In the genomic region with DNA sequence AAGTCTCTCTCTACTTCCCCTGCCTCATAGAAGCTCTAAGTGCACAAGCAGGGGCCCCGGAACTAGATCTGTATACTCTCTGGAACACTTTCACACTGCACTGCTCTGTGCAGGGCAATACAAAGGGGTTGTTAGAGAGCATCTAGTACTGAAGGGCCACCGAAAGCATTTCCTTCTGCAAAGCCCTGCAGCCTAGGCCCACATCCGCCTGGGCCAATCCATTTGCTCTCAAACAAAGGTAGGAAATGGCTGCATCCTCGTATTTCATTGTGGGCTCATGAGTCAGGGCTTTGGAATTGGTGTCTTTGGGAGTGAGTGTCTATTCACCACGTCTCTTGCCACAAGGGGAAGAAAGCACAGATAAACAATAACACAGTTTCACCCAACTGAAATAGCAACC, we compare ENCODE assay signal across 9 mouse cellular contexts.
DNase-seq lines count a peak whose midpoint lies in the region; ATAC-seq and TF ChIP-seq lines count a peak whose summit lies in the region.
"Had no signal": no experiment of that assay in that cellular context is flagged by ENCODE, and none has a peak within 500 bp of the region (broad histone marks: within the 10 kb centered on the region; RNA-seq: fewer than 3 reads in every experiment).

No protein-coding gene starts in this region.

- ATAC-seq in liver, embryonic 16.5 days (ENCODE audit: low read depth) = peak; percentile 35; the same call in 1 of the 2 replicates

- no peak overlapping the region for H3K4me3 ChIP-seq in liver, embryonic 16.5 days (ENCODE audit: low read depth, low read length)
- H3K4me3 ChIP-seq in cerebellum, adult 2 months (replicated peaks; ENCODE audit: insufficient read depth, low read depth, low read length) = no peak overlapping the region

- DNase-seq in gastrocnemius, adult 18-20 months (ENCODE audit: low spot score) = peak; percentile 43
- DNase-seq in gastrocnemius, postnatal 10 days = no peak
- peak; percentile 8 for DNase-seq in adrenal gland, postnatal 25 days
- DNase-seq in heart, postnatal 14 days = peak; percentile 49 to 57
- no peak for DNase-seq in cerebellum, adult 2 months
- no peak for DNase-seq in frontal cortex, postnatal 14 days (ENCODE audit: low spot score in 2 of 2)
- DNase-seq in layer of hippocampus, postnatal 14 days (ENCODE audit: low spot score in 2 of 2) = no peak

- WGBS in liver, embryonic 16.5 days (ENCODE audit: insufficient replicate concordance) = 38% methylated on average over 5 of the region's 5 CpGs
- WGBS in cerebellum, adult 2 months = 56% methylated on average over 5 of the region's 5 CpGs

- no peak overlapping the region for H3K9ac ChIP-seq in liver, embryonic 16.5 days (ENCODE audit: low read depth, low read length)

- H3K27me3 ChIP-seq in liver, embryonic 16.5 days (ENCODE audit: control insufficient read depth, insufficient read depth, low read depth, low read length) = no peaks in the 10 kb centered on the region
- H3K27me3 ChIP-seq in cerebellum, adult 2 months (ENCODE audit: control insufficient read depth, insufficient read depth, low read length) = no peaks in the 10 kb centered on the region
- H3K27me3 ChIP-seq: CH12.LX had no signal

- TF ChIP-seq POLR2A in cerebellum, adult 2 months (IDR thresholded peaks at IDR 0.05; ENCODE audit: borderline replicate concordance, insufficient read depth, low read length) = no peak

- intact Hi-C loops in heart, postnatal 14 days (cut with DNase I) = no loop called here

- no peak overlapping the region for H3K27ac ChIP-seq in liver, embryonic 16.5 days (ENCODE audit: low read length)
- H3K27ac ChIP-seq in cerebellum, adult 2 months (ENCODE audit: insufficient read depth, low read length) = no peak overlapping the region

- TF ChIP-seq CTCF in cerebellum, adult 2 months (IDR thresholded peaks at IDR 0.05; ENCODE audit: borderline replicate concordance, insufficient read depth, low read depth, low read length) = no peak

- no peaks in the 10 kb centered on the region for H3K9me3 ChIP-seq in liver, embryonic 16.5 days (replicated peaks; ENCODE audit: control insufficient read depth, low read length)

- no peaks in the 10 kb centered on the region; the same call in none of the 2 replicates for H3K4me1 ChIP-seq in liver, embryonic 16.5 days (ENCODE audit: control insufficient read depth, low read depth, low read length)
- peaks cover 27% of the 10 kb centered on the region; the same call in 1 of the 2 replicates for H3K4me1 ChIP-seq in cerebellum, adult 2 months (ENCODE audit: control insufficient read depth, insufficient read depth, low read length)

- no peak overlapping the region for H3K4me2 ChIP-seq in liver, embryonic 16.5 days (ENCODE audit: low read depth, low read length)

- H3K36me3 ChIP-seq in liver, embryonic 16.5 days (ENCODE audit: control insufficient read depth, insufficient read depth) = no peaks in the 10 kb centered on the region

Comparison
In these comparisons a context has a peak if more than half of its experiments do, and no peak if none do; other contexts are left out.
1. DNase-seq: peak in gastrocnemius, adult 18-20 months (single experiment), adrenal gland, postnatal 25 days (single experiment) and heart, postnatal 14 days (2 of 2); none in gastrocnemius, postnatal 10 days (single experiment), cerebellum, adult 2 months (0 of 2), frontal cortex, postnatal 14 days (0 of 2) and layer of hippocampus, postnatal 14 days (0 of 2).